Mouse (Mus musculus) embryonic fibroblast, embryonic 13.5 days (primary cell): ENCODE data around the gene Ttll13.

Experiments
- CTCF ChIP-seq: IDR thresholded peaks from 2 replicates; pipeline ENCODE4 v1.5.1; 2011; ENCODE audit warnings: mild to moderate bottlenecking, control low read depth, low read length, moderate library complexity, borderline replicate concordance; ENCODE audit not compliant: insufficient read depth
- POLR2A ChIP-seq: IDR thresholded peaks from 2 replicates; pipeline ENCODE4 v1.6.1; 2011; ENCODE audit warnings: low read depth, mild to moderate bottlenecking, control low read depth, low read length, moderate library complexity

DNA sequence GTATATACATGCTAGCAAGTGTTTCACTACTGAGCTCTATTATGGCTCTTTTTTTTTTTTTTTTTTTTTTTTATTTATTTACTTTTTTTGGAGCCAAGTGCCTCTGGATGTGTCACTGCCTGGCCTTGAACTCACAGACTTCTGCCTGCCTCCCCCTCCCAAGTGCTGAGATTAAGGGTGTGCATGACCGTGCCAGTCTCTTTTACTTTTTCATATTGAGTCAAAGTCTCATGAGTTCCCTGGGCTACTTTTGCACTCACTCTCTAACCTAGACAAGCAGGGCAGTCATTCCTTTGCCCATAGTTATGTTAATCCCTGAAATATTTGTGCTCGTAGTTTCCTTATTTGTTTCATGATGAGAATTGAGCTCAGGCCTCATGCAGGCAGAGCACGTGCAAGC lies 35.5 kb downstream of the Ttll13 start:
- TF ChIP-seq CTCF (no peak), POLR2A (no peak)
